Mouse (Mus musculus) stomach, postnatal 0 days (tissue): ENCODE results near the gene Gm29797.

ENCODE experiments used
- CTCF ChIP-seq: IDR thresholded peaks from 2 replicates; pipeline ENCODE4 v1.5.1; 2016; ENCODE audit warnings: antibody characterized with exemption, low read depth, mild to moderate bottlenecking, moderate library complexity
- EP300 ChIP-seq: optimal IDR thresholded peaks from 2 replicates; pipeline ENCODE3; 2016; ENCODE audit warnings: antibody characterized with exemption

- TF ChIP-seq CTCF, result no peak
- no peak for TF ChIP-seq EP300
Observed at GRCm38 (mm10) chr2:181653523-181653922, 3.3 kb upstream of the Gm29797 start.
